Comparison of ENCODE assay signal across 8 mouse cellular contexts in genomic region chr4:43672070-43672469, GRCm38 (mm10). TPM values are rescaled to one million over a fixed set of nuclear protein-coding genes. Genes with fewer than 3 reads are reported as not detected.
DNase-seq lines count a peak whose midpoint lies in the region; ATAC-seq lines count a peak whose summit lies in the region.

No protein-coding gene starts in this region.

- no peak overlapping the region for H3K27ac ChIP-seq in liver, embryonic 12.5 days
- H3K27ac ChIP-seq in kidney, embryonic 16.5 days (ENCODE audit: low read length) = no peak overlapping the region
- no peak overlapping the region for H3K27ac ChIP-seq in liver, embryonic 11.5 days (ENCODE audit: low read depth, low read length)
- no peak overlapping the region for H3K27ac ChIP-seq in neural tube, embryonic 11.5 days (ENCODE audit: low read depth, low read length)

- no peaks in the 10 kb centered on the region for H3K36me3 ChIP-seq in liver, embryonic 12.5 days
- H3K36me3 ChIP-seq in kidney, embryonic 16.5 days (ENCODE audit: insufficient read depth, low read length) = no peaks in the 10 kb centered on the region
- no peaks in the 10 kb centered on the region for H3K36me3 ChIP-seq in liver, embryonic 11.5 days (ENCODE audit: control insufficient read depth, insufficient read depth, low read length)
- no peaks in the 10 kb centered on the region for H3K36me3 ChIP-seq in neural tube, embryonic 11.5 days (ENCODE audit: control insufficient read depth, insufficient read depth, low read length)
- no peaks in the 10 kb centered on the region for H3K36me3 ChIP-seq in splenic B cell, adult 2 months (ENCODE audit: control insufficient read depth, insufficient read depth, low read length, poor library complexity, severe bottlenecking)

- peaks cover 31% of the 10 kb centered on the region for H3K27me3 ChIP-seq in liver, embryonic 12.5 days (replicated peaks)
- no peaks in the 10 kb centered on the region for H3K27me3 ChIP-seq in kidney, embryonic 16.5 days (ENCODE audit: insufficient read depth, low read length)
- 0 out of 2 replicates have a peak, but pooled peaks cover under 1% of the 10 kb centered on the region for H3K27me3 ChIP-seq in liver, embryonic 11.5 days (replicated peaks; ENCODE audit: control insufficient read depth, insufficient read depth, low read length)
- no peaks in the 10 kb centered on the region for H3K27me3 ChIP-seq in neural tube, embryonic 11.5 days (ENCODE audit: control insufficient read depth, insufficient read depth, low read length)
- H3K27me3 ChIP-seq in splenic B cell, adult 2 months (ENCODE audit: control insufficient read depth, insufficient read depth, low read length, poor library complexity, severe bottlenecking) = no peaks in the 10 kb centered on the region

- 9% methylated on average over 2 of the region's 2 CpGs for WGBS in liver, embryonic 12.5 days (ENCODE audit: insufficient replicate concordance)
- 5% methylated on average over 2 of the region's 2 CpGs for WGBS in kidney, embryonic 16.5 days
- WGBS in liver, embryonic 11.5 days = 5% methylated on average over 2 of the region's 2 CpGs
- 5% methylated on average over 2 of the region's 2 CpGs for WGBS in neural tube, embryonic 11.5 days

- H3K9ac ChIP-seq in liver, embryonic 12.5 days = no peak overlapping the region
- no peak overlapping the region for H3K9ac ChIP-seq in kidney, embryonic 16.5 days (replicated peaks; ENCODE audit: low read length)
- H3K9ac ChIP-seq in liver, embryonic 11.5 days (ENCODE audit: low read depth, low read length) = no peak overlapping the region
- no peak overlapping the region for H3K9ac ChIP-seq in neural tube, embryonic 11.5 days (ENCODE audit: low read length)

- H3K4me2 ChIP-seq in liver, embryonic 12.5 days = no peak overlapping the region
- no peak overlapping the region for H3K4me2 ChIP-seq in kidney, embryonic 16.5 days (replicated peaks; ENCODE audit: low read depth, low read length)
- no peak overlapping the region for H3K4me2 ChIP-seq in liver, embryonic 11.5 days
- no peak overlapping the region for H3K4me2 ChIP-seq in neural tube, embryonic 11.5 days (ENCODE audit: low read depth)

- peak; percentile 88 for DNase-seq in liver
- peak; percentile 90 for DNase-seq in embryo, embryonic 10 days (ENCODE audit: low spot score)
- DNase-seq in liver, embryonic 11.5 days (ENCODE audit: low spot score) = peak; percentile 71
- DNase-seq in neural tube, embryonic 11.5 days (ENCODE audit: low spot score) = peak; percentile 90
- peak; percentile 89 for DNase-seq in splenic B cell, adult 2 months (ENCODE audit: low read depth, low spot score)

- no peaks in the 10 kb centered on the region for H3K9me3 ChIP-seq in liver, embryonic 12.5 days (replicated peaks)
- H3K9me3 ChIP-seq in kidney, embryonic 16.5 days (ENCODE audit: low read length) = no peaks in the 10 kb centered on the region
- no peaks in the 10 kb centered on the region for H3K9me3 ChIP-seq in liver, embryonic 11.5 days (ENCODE audit: control insufficient read depth, low read length)
- H3K9me3 ChIP-seq in neural tube, embryonic 11.5 days (ENCODE audit: control insufficient read depth, low read length) = no peaks in the 10 kb centered on the region

- ATAC-seq in liver, embryonic 12.5 days = no peak
- ATAC-seq in granulocyte monocyte progenitor cell, adult 5-6 weeks (replicated peaks; ENCODE audit: poor library complexity, severe bottlenecking) = peak; percentile 50
- ATAC-seq in kidney, embryonic 16.5 days (ENCODE audit: low FRiP score, low TSS enrichment) = peak; percentile 20; the same call in 1 of the 2 replicates
- no peak for ATAC-seq in liver, embryonic 11.5 days (replicated peaks; ENCODE audit: low FRiP score)
- no peak; the same call in 1 of the 2 replicates for ATAC-seq in neural tube, embryonic 11.5 days (ENCODE audit: insufficient read depth, low FRiP score, low TSS enrichment)

- peaks cover 17% of the 10 kb centered on the region for H3K4me1 ChIP-seq in liver, embryonic 12.5 days
- peaks cover 16% of the 10 kb centered on the region; the same call in 1 of the 2 replicates for H3K4me1 ChIP-seq in kidney, embryonic 16.5 days (ENCODE audit: insufficient read depth, low read length)
- H3K4me1 ChIP-seq in liver, embryonic 11.5 days (replicated peaks; ENCODE audit: control insufficient read depth, insufficient read depth, low read length) = peaks cover 11% of the 10 kb centered on the region
- 0 out of 2 replicates have a peak, but pooled peaks cover 7% of the 10 kb centered on the region for H3K4me1 ChIP-seq in neural tube, embryonic 11.5 days (ENCODE audit: control insufficient read depth, insufficient read depth, low read length)

- no peak overlapping the region for H3K4me3 ChIP-seq in liver, embryonic 12.5 days
- no peak overlapping the region for H3K4me3 ChIP-seq in kidney, embryonic 16.5 days (ENCODE audit: low read length)
- no peak overlapping the region for H3K4me3 ChIP-seq in liver, embryonic 11.5 days (ENCODE audit: low read depth, low read length)
- H3K4me3 ChIP-seq in neural tube, embryonic 11.5 days (ENCODE audit: low read depth, low read length) = no peak overlapping the region

RNA-seq across cellular contexts. Expression of gene Fam221b, which starts 3.1 kb away (rescaled TPM):
- polyA plus RNA-seq in liver, embryonic 12.5 days (2016; fragmentation: Nextera tagmentation; extraction: Ambion mirVana) = 1.5 and 1.8 TPM in 2 replicates
- total RNA-seq in granulocyte monocyte progenitor cell, adult 5-6 weeks (2014; fragmentation: Nextera tagmentation) = not detected in 2 replicates
- total RNA-seq in granulocyte monocyte progenitor cell, adult 5-6 weeks (2017) = 0.34 and 0.36 TPM in 2 replicates
- polyA plus RNA-seq in kidney, embryonic 16.5 days (2015; fragmentation: Nextera tagmentation; extraction: Ambion mirVana) = 1.6 and 3.2 TPM in 2 replicates
- 2.2 and 2.3 TPM in 2 replicates for polyA plus RNA-seq in liver, embryonic 11.5 days (2014; fragmentation: Nextera tagmentation; extraction: Ambion mirVana)
- 2.4 and 3.4 TPM in 2 replicates for polyA plus RNA-seq in neural tube, embryonic 11.5 days (2014; fragmentation: Nextera tagmentation; extraction: Ambion mirVana)

RNA-seq across cellular contexts. Expression of gene Tmem8b, which starts 3.3 kb away (rescaled TPM):
- polyA plus RNA-seq in liver, embryonic 12.5 days (2016; fragmentation: Nextera tagmentation; extraction: Ambion mirVana) = 0.44 and 0.53 TPM in 2 replicates
- 1.9 and 4.9 TPM in 2 replicates for total RNA-seq in granulocyte monocyte progenitor cell, adult 5-6 weeks (2014; fragmentation: Nextera tagmentation)
- total RNA-seq in granulocyte monocyte progenitor cell, adult 5-6 weeks (2017) = 0.46 and 0.52 TPM in 2 replicates
- 2.8 and 4.7 TPM in 2 replicates for polyA plus RNA-seq in kidney, embryonic 16.5 days (2015; fragmentation: Nextera tagmentation; extraction: Ambion mirVana)
- polyA plus RNA-seq in liver, embryonic 11.5 days (2014; fragmentation: Nextera tagmentation; extraction: Ambion mirVana) = 0.84 and 1.1 TPM in 2 replicates
- 5.4 and 5.7 TPM in 2 replicates for polyA plus RNA-seq in neural tube, embryonic 11.5 days (2014; fragmentation: Nextera tagmentation; extraction: Ambion mirVana)

RNA-seq across cellular contexts. Expression of gene Hint2, which starts 15.8 kb away (rescaled TPM):
- polyA plus RNA-seq in liver, embryonic 12.5 days (2016; fragmentation: Nextera tagmentation; extraction: Ambion mirVana) = 59.8 and 66.1 TPM in 2 replicates
- total RNA-seq in granulocyte monocyte progenitor cell, adult 5-6 weeks (2014; fragmentation: Nextera tagmentation) = 58.6 and 78.3 TPM in 2 replicates
- total RNA-seq in granulocyte monocyte progenitor cell, adult 5-6 weeks (2017) = 55.1 and 63.3 TPM in 2 replicates
- polyA plus RNA-seq in kidney, embryonic 16.5 days (2015; fragmentation: Nextera tagmentation; extraction: Ambion mirVana) = 125 and 134 TPM in 2 replicates
- polyA plus RNA-seq in liver, embryonic 11.5 days (2014; fragmentation: Nextera tagmentation; extraction: Ambion mirVana) = 87.8 and 88.0 TPM in 2 replicates
- polyA plus RNA-seq in neural tube, embryonic 11.5 days (2014; fragmentation: Nextera tagmentation; extraction: Ambion mirVana) = 63.8 and 65.4 TPM in 2 replicates

RNA-seq across cellular contexts. Expression of gene Spag8, which starts 18.7 kb away (rescaled TPM):
- polyA plus RNA-seq in liver, embryonic 12.5 days (2016; fragmentation: Nextera tagmentation; extraction: Ambion mirVana) = 0.20 and 0.36 TPM in 2 replicates
- total RNA-seq in granulocyte monocyte progenitor cell, adult 5-6 weeks (2014; fragmentation: Nextera tagmentation) = 1.3 TPM in 1 of 2 replicates, not detected in the other
- not detected in 2 replicates for total RNA-seq in granulocyte monocyte progenitor cell, adult 5-6 weeks (2017)
- polyA plus RNA-seq in kidney, embryonic 16.5 days (2015; fragmentation: Nextera tagmentation; extraction: Ambion mirVana) = 1.4 TPM in 2 replicates
- polyA plus RNA-seq in liver, embryonic 11.5 days (2014; fragmentation: Nextera tagmentation; extraction: Ambion mirVana) = 0.30 and 1.5 TPM in 2 replicates
- 0.89 and 1.1 TPM in 2 replicates for polyA plus RNA-seq in neural tube, embryonic 11.5 days (2014; fragmentation: Nextera tagmentation; extraction: Ambion mirVana)

RNA-seq across cellular contexts. Expression of gene Olfr70, which starts 28.5 kb away (rescaled TPM):
- not detected in 2 replicates for polyA plus RNA-seq in liver, embryonic 12.5 days (2016; fragmentation: Nextera tagmentation; extraction: Ambion mirVana)
- total RNA-seq in granulocyte monocyte progenitor cell, adult 5-6 weeks (2014; fragmentation: Nextera tagmentation) = not detected in 2 replicates
- not detected in 2 replicates for total RNA-seq in granulocyte monocyte progenitor cell, adult 5-6 weeks (2017)
- polyA plus RNA-seq in kidney, embryonic 16.5 days (2015; fragmentation: Nextera tagmentation; extraction: Ambion mirVana) = not detected in 2 replicates
- not detected in 2 replicates for polyA plus RNA-seq in liver, embryonic 11.5 days (2014; fragmentation: Nextera tagmentation; extraction: Ambion mirVana)
- not detected in 2 replicates for polyA plus RNA-seq in neural tube, embryonic 11.5 days (2014; fragmentation: Nextera tagmentation; extraction: Ambion mirVana)

Comparison
In these comparisons a context has a peak if more than half of its experiments do, and no peak if none do; other contexts are left out.
1. ATAC-seq: peak in granulocyte monocyte progenitor cell, adult 5-6 weeks (single experiment) and kidney, embryonic 16.5 days (single experiment); none in liver, embryonic 12.5 days (single experiment), liver, embryonic 11.5 days (single experiment) and neural tube, embryonic 11.5 days (single experiment).
2. Peak in every context shown above with its lines, with median percentiles within 50 percentile points of each other: DNase-seq.